In the genomic region with DNA sequence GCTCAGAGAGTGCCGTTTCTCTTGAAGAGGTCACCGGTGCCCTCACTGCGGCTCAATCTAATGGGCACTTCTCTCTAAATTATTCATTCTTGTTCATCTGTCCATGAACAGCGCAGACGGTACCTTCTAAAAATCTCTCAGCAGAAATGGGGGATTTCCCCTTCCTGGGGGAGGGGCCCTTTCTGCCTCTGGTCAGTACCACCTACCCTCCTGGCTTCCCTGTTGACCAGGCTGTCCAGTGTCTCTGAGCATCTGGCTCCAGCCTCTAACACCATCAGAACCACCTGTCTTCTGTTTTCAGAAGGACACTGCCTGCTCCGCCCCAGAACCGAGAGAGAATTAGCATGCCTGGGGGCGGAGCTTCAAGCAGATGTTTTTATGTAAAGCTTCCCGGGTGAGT, we compare ENCODE assay signal across 19 mouse cellular contexts. TPM values are rescaled to one million over a fixed set of nuclear protein-coding genes. Genes with fewer than 3 reads are reported as not detected.
"Had no signal": no experiment of that assay in that cellular context is flagged by ENCODE, and none has a peak within 500 bp of the region (broad histone marks: within the 10 kb centered on the region; RNA-seq: fewer than 3 reads in every experiment).

No protein-coding gene starts in this region.

- H3K27ac ChIP-seq: limb, embryonic 12.5 days; limb, embryonic 15.5 days; liver, embryonic 14.5 days; macrophage; midbrain, embryonic 12.5 days; midbrain, embryonic 15.5 days; neural tube, embryonic 12.5 days; neural tube, embryonic 15.5 days had no signal

- H3K9me3 ChIP-seq: limb, embryonic 12.5 days; limb, embryonic 15.5 days; midbrain, embryonic 12.5 days; midbrain, embryonic 15.5 days; neural tube, embryonic 12.5 days; neural tube, embryonic 15.5 days had no signal

- H3K4me3 ChIP-seq: limb, embryonic 12.5 days; limb, embryonic 15.5 days; midbrain, embryonic 12.5 days; midbrain, embryonic 15.5 days; neural tube, embryonic 12.5 days; neural tube, embryonic 15.5 days had no signal

- DNase-seq: kidney, postnatal 14 days; kidney, postnatal 4 days; left cerebral cortex, postnatal 4 days; liver, postnatal 0 days; lung, embryonic 14.5 days; retina, postnatal 1 day; right cerebral cortex, postnatal 25 days; thymus, adult 18-20 months had no signal

- H3K36me3 ChIP-seq: limb, embryonic 12.5 days; limb, embryonic 15.5 days; midbrain, embryonic 12.5 days; midbrain, embryonic 15.5 days; neural tube, embryonic 12.5 days; neural tube, embryonic 15.5 days had no signal

- H3K9ac ChIP-seq: limb, embryonic 12.5 days; limb, embryonic 15.5 days; liver, embryonic 14.5 days; liver, postnatal 0 days; lung, embryonic 14.5 days; midbrain, embryonic 12.5 days; midbrain, embryonic 15.5 days; neural tube, embryonic 12.5 days; neural tube, embryonic 15.5 days had no signal

- ATAC-seq: liver, postnatal 0 days; lung, postnatal 0 days; midbrain, embryonic 15.5 days had no signal

- H3K4me2 ChIP-seq: limb, embryonic 12.5 days; limb, embryonic 15.5 days; liver, embryonic 11.5 days; lung, embryonic 14.5 days; midbrain, embryonic 12.5 days; midbrain, embryonic 15.5 days; neural tube, embryonic 12.5 days; neural tube, embryonic 15.5 days had no signal

RNA-seq across cellular contexts. Expression of gene Scn5a, which starts 3.1 kb away (rescaled TPM):
- total RNA-seq: megakaryocyte, adult 5-6 weeks had no signal
- polyA plus RNA-seq: macrophage had no signal
